Mouse (Mus musculus): ENCODE measurements at regions not wholly inside any gene's neighbourhood (a gene's known extent, or its start where the extent isn't known, plus 50 kb on each side); places are given as distances from the start of the nearest gene placed in this dataset.

DNA sequence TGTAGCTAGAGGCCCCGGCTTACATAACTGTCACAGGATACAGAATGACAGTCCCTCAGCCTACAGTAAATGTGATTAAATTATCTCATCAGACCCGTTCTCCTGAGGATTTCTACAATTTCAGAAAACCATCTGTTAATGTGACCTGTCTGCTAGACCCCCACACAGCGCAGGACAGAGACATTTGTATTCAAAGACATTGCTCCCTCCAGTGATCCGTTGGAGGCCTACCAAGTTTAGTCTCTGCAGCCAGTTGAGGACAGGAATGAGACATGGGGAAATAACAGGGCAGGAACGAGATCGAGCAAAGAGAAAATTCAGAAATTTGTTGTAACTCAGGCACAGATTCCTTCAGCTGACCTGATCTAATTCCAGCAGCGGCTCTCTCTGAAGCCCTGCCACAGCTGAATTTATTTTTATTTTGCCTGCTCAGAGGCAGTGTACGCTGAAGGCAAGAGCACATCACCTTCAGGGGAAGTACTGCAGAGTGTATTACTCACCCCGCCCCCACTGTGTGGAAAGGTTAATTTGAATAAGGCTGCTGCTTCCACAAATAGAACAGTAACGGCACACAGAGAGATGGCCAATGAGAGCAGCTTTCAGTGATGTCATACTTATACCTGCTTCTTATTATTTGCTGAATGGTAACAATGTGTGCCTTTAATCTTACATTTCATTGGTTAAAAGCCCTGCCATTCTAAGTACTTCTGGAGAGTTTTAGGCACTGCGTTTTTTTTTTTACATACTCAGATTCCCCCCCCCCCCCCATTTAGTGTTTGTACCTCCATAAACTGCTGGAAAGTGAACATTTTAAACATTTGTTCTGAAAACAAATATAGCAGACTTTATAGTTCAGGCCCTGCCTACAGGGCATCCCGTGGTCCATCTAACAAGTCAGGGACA, 176.9 kb upstream of the Klf12 start:
- DNase-seq, result peak; percentile 46 to 65
- intact Hi-C loops (cut with DNase I), result no loop called here

DNA sequence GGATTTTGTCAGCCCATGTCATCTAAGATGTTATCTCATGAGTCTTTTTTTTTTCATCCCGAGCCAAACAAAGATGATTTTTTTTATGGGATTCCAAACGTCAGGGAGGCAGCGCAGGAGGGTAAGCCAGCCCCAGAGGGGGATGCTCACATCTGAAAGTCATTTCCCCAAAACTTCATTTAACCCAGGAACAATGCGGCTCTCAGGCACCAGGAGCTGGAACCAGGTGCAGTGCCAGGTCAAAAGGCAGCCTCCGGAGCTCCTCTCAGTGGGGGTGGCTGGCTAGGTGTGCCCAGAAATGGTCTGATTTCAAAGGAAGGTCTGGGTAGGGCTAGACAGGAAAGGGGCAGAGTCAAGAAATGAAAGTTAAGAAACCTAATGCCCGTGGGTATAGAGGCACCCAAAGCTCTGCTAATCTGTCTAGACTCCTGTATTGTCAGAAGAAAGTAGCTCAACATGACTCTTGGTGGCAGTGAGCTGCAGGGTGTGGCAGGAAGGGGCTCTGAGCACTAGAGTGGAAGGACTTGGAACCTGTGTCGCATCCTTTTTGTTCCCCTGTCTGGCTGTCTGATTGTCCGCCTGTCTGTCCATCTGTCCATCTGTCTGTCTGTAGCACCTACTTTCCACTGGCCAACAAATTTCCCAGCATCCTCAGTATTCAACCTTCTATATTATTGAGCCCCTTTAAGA, 175.3 kb upstream of the Klf12 start:
- intact Hi-C loops (cut with DNase I), result loop anchor here (5.0 to 10.0 kb wide), 3 partner anchors 172 to 525 kb away; no protein-coding TSS in a partner anchor
- DNase-seq, result no peak

DNA sequence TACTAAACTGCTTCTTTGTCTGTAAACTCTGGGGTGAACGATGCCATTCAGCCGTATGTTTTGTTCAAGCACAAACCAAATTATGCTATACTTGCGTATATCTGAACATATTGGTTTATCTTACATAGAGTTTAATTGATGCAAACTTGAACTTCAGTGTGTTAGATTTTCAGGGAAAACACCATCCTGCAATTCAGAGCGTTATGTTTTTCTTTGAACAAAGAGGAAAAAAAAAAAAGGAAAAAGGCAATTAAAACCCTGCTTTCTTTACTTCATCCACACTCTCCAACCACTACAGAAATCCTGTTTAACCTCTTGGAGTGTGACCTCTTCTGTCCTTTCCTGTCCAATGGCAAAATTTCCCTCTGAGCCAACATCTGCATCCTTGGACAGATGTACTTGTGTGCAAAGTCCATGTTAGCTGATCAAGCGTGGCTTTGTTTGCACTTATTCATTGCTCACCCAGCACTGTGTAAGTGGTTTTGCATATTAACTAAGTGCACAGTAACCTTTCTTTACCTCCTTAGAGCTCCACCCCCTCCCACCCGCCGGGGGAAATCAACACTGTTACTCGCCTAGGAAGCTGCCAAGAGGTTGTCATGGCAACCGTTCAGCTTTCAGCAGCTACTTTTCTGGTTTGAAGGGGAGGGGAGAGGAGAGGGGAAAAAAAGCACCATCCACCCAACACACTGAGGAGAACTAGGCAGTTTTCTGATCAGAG, 174.4 kb upstream of the Klf12 start:
- DNase-seq, result peak; percentile 31 to 52
- intact Hi-C loops (cut with DNase I), result loop anchor here (5.0 to 10.0 kb wide), 3 partner anchors 172 to 524 kb away; no protein-coding TSS in a partner anchor

- intact Hi-C loops (cut with DNase I), result loop anchor here (5.0 to 10.0 kb wide), 3 partner anchors 171 to 523 kb away; no protein-coding TSS in a partner anchor
- peak in 1 of 2 experiments; percentile 26 for DNase-seq
Observed at GRCm38 (mm10) chr14:100457870-100458726, 173.6 kb upstream of the Klf12 start.

- intact Hi-C loops (cut with DNase I), result no loop called here
- DNase-seq, result no peak
Observed at GRCm38 (mm10) chr14:100446130-100446529, 161.7 kb upstream of the Klf12 start.

DNA sequence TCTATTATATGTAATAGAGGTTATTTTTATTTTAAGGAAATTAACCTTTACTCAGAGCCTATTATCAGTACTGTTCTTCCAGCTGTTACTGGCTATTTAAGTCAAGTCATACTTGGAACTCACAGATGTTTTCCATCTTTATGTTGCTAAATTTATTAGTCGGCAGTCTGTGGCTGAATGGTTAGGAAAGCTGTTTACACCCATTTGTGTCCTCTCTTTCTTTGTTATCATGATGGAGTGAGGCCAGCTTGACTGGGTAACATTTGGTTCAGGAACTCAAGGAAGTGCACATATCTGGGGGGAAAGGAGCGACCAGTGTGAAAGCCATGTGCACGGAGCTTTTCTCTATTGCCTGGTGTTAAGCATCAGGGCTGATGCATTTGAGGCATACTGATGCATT, 160.4 kb upstream of the Klf12 start:
- DNase-seq, result no peak
- intact Hi-C loops (cut with DNase I), result no loop called here

DNA sequence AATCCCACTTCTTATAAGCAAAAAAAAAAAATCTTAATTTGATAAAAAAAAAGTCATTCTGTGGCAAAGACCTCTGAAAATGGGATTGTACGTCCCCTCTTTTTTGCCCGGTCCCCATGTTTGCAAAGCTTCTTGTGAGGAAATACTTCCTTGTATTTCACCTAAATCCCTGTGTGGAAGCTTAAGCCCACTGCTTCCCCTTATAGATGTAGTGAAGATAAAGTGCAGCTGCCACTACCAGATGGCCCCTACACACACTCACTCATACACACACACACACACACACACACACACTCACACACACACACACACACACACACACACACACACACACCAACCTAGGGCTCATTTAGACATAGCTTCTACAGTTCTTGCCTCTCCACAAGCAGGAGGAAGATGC, 159.6 kb upstream of the Klf12 start:
- DNase-seq, result no peak
- intact Hi-C loops (cut with DNase I), result no loop called here

- intact Hi-C loops (cut with DNase I), result no loop called here
- DNase-seq, result no peak
Observed at GRCm38 (mm10) chr14:100437552-100437951, 153.1 kb upstream of the Klf12 start.

DNA sequence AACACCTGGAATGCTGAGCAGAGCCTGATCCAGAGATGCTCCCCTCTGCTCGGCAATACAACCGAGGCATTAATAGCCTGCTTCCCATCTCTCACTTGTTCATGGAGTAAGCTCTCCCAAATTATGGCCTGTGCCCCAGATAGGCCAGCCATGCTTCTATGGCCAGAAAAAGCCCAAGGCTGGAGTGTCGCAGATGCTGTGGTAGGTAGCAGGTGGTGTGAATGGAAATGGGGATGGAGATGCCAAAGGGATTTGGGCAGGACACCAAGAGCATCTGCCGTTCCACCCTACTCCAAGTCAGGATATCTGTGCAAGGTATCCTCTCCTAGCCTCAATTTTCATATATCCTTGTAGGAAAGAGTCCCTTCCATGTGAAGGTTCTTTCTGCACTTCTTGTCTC, 145.2 kb upstream of the Klf12 start:
- DNase-seq, result no peak
- intact Hi-C loops (cut with DNase I), result no loop called here

- no peak for DNase-seq
Observed at GRCm38 (mm10) chr14:100426399-100426798, 141.9 kb upstream of the Klf12 start.

GRCm38 (mm10) chr14:100423790-100424189, 139.3 kb upstream of the Klf12 start:
- intact Hi-C loops (cut with DNase I), result no loop called here

More at GRCm38 (mm10) chr14:100426399-100426798, 141.9 kb upstream of the Klf12 start:
- intact Hi-C loops (cut with DNase I), result no loop called here

GRCm38 (mm10) chr14:100421666-100422065, 137.2 kb upstream of the Klf12 start:
- intact Hi-C loops (cut with DNase I), result no loop called here
- no peak for DNase-seq

More at GRCm38 (mm10) chr14:100423790-100424189, 139.3 kb upstream of the Klf12 start:
- no peak for DNase-seq

GRCm38 (mm10) chr14:100415099-100415498, 130.6 kb upstream of the Klf12 start:
- intact Hi-C loops (cut with DNase I), result no loop called here
- DNase-seq, result no peak

- intact Hi-C loops (cut with DNase I), result no loop called here
- no peak for DNase-seq
Observed at GRCm38 (mm10) chr14:100412211-100412610, 127.7 kb upstream of the Klf12 start.

DNA sequence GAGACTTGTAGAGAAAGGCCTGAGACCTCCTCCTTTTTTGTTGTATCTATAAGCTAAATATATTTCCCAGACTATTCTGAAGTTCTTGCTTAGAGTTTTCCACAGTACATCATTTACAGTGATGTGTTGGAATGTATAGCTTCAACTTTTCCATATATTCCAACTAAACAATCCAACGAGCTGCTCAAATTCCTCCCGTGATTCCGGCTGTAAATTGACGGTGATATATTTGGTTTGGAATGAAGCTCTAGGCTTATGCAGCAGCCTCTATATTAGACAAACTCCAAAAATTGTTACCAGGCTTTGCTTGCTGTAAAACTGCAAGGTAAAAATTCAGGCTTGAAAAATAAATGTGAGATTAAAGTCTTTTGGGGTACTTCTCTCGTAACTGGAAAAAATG, 112.7 kb upstream of the Klf12 start:
- intact Hi-C loops (cut with DNase I), result no loop called here
- DNase-seq, result no peak

GRCm38 (mm10) chr14:100375218-100375983, 90.9 kb upstream of the Klf12 start:
- intact Hi-C loops (cut with DNase I), result no loop called here
- no peak for DNase-seq

DNA sequence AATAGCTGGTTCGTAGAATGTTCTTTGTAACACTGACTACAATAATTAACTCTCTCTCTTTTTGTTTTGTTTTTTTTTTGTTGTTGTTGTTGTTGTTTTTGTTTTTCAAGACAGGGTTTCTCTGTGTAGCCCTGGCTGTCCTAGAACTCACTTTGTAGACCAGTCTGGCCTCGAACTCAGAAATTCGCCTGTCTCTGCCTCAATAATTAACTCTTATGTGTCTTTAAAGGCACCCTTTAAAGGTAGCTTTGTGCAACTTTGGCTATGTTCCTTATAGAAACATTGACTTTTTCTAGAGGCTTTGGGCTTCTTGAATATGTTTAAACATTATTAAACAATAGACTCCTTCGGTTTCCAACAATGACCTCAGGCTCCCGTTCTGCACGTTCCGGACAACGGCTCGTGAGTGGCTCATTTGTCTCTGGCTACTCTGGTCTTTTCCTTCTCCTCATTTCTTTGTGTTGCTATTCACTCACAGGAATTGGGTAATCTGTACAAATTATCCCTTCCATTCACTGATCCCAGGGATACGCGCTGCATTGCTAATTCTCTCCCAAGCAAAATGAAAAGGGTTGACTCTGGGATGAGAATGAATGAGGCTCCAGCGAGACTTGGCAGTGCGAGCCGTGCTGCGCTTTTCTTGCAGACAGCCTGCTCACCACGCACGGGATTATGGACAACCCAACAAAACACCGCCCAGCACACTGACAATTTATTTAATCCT, 90.2 kb upstream of the Klf12 start:
- intact Hi-C loops (cut with DNase I), result no loop called here
- no peak for DNase-seq

GRCm38 (mm10) chr14:100366234-100366864, 81.9 kb upstream of the Klf12 start:
- no peak for DNase-seq
- intact Hi-C loops (cut with DNase I), result no loop called here
